Mouse (Mus musculus) hindbrain, postnatal 0 days (tissue): Measurements from ENCODE around the gene F2rl1. TPM values are rescaled to one million over a fixed set of nuclear protein-coding genes. Genes with fewer than 3 reads are reported as not detected.

Experiments used
- ATAC-seq: fragments of 200-750 bp; cut with Nextera tagmentation; 2 replicates; pipeline ENCODE4 v1.8.0; 2017; ENCODE audit warnings: mild to moderate bottlenecking, moderate TSS enrichment, moderate library complexity
- DNase-seq: peaks from one replicate; pipeline ENCODE4 v3.0.0-alpha.2; 2015; ENCODE audit warnings: low spot score
- H3K27ac ChIP-seq: fragments of 300-500 bp; sonication (generic); 2 replicates; pipeline ENCODE4 v1.5.1; 2014; ENCODE audit warnings: mild to moderate bottlenecking
- H3K27me3 ChIP-seq: fragments of 300-500 bp; sonication (generic); 2 replicates; pipeline ENCODE4 v1.6.1; 2014; ENCODE audit warnings: low read length, mixed read lengths; ENCODE audit not compliant: insufficient read depth
- H3K36me3 ChIP-seq: fragments of 300-500 bp; sonication (generic); 2 replicates; pipeline ENCODE4 v1.6.1; 2014; ENCODE audit warnings: low read length, mixed read lengths; ENCODE audit not compliant: insufficient read depth
- H3K4me1 ChIP-seq: fragments of 300-500 bp; sonication (generic); 2 replicates; pipeline ENCODE4 v1.6.1; 2014; ENCODE audit warnings: antibody characterized with exemption, low read length, mixed read lengths; ENCODE audit not compliant: insufficient read depth
- H3K4me2 ChIP-seq: fragments of 300-500 bp; sonication (generic); 2 replicates; pipeline ENCODE4 v1.6.1; 2014; ENCODE audit warnings: low read depth, mild to moderate bottlenecking, low read length, moderate library complexity, mixed read lengths
- H3K4me3 ChIP-seq: fragments of 300-500 bp; sonication (generic); 2 replicates; pipeline ENCODE4 v1.5.1; 2014; ENCODE audit warnings: low read length
- H3K9ac ChIP-seq: fragments of 300-500 bp; sonication (generic); replicated peaks from 2 replicates; pipeline ENCODE4 v1.6.1; 2014; ENCODE audit warnings: mild to moderate bottlenecking, low read length, moderate library complexity, mixed read lengths
- H3K9me3 ChIP-seq: fragments of 300-500 bp; sonication (generic); 2 replicates; pipeline ENCODE4 v1.6.1; 2016; ENCODE audit warnings: low read length, mixed read lengths
- CTCF ChIP-seq: IDR thresholded peaks from 2 replicates; pipeline ENCODE4 v1.5.1; 2016; ENCODE audit warnings: antibody characterized with exemption, control low read depth, low read depth
- WGBS: fragments of 180-500 bp; shearing (Covaris S2); extraction: QIAGEN DNeasy Blood & Tissue Kit; methylation state at CpG from one replicate; pipeline ENCODE4 v1.1.7; 2014; 5-methylcytosine and 5-hydroxymethylcytosine counted together
- polyA plus RNA-seq: library from polyadenylated mRNA; unstranded; fragments of >200 nt; fragmentation: Nextera tagmentation; extraction: Ambion mirVana; gene quantifications from 2 replicates; pipeline ENCODE4 v1.2.1, GENCODE M21; 2015
- total RNA-seq: library from RNA; depleted of rRNA; stranded (reverse); fragments of >200 nt; gene quantifications from 2 replicates; pipeline ENCODE4 v1.2.3, GENCODE M21; 2014

F2rl1 gene
- total and polyA plus RNA-seq, 2 experiments from 2014 or later = 0.37 TPM; not detected in 1

GRCm38 (mm10) chr13:95529246-95529645, 4.2 kb upstream of the F2rl1 start:
- peaks cover 9% of the 10 kb centered on the region for H3K27me3 ChIP-seq
- no peak overlapping the region for H3K9ac ChIP-seq
- no peaks in the 10 kb centered on the region for H3K9me3 ChIP-seq
- ATAC-seq = no peak
- no peak overlapping the region for H3K4me3 ChIP-seq
- H3K4me2 ChIP-seq = no peak overlapping the region
- no peak overlapping the region for H3K27ac ChIP-seq
- no peaks in the 10 kb centered on the region for H3K36me3 ChIP-seq
- DNase-seq = no peak
- 86% methylated on average over 2 of the region's 2 CpGs for WGBS
- TF ChIP-seq CTCF = no peak
- H3K4me1 ChIP-seq = peaks cover 4% of the 10 kb centered on the region; the same call in 1 of the 2 replicates

GRCm38 (mm10) chr13:95524424-95524673, 678 bp downstream of the F2rl1 start:
- DNase-seq (no peak), ATAC-seq (peak; percentile 58)
- no peak for TF ChIP-seq CTCF
- Histone ChIP-seq H3K9me3 (no peaks in the 10 kb centered on the region), H3K4me2 (peak overlapping the region; percentile 68), H3K27me3 (peaks cover 9% of the 10 kb centered on the region), H3K4me1 (0 out of 2 replicates have a peak, but pooled peaks cover 4% of the 10 kb centered on the region), H3K4me3 (peak overlapping the region; percentile 38), H3K27ac (no peak overlapping the region), H3K36me3 (no peaks in the 10 kb centered on the region), H3K9ac (no peak overlapping the region; the same call in 1 of the 2 replicates)
- WGBS = under 1% methylated on average over 13 of the region's 13 CpGs

- no peak overlapping the region; the same call in 1 of the 2 replicates for H3K9ac ChIP-seq
- ATAC-seq (peak; percentile 30; the same call in 1 of the 2 replicates), DNase-seq (peak; percentile 18)
- peak overlapping the region; percentile 68 for H3K4me2 ChIP-seq
- 6% methylated on average over 29 of the region's 29 CpGs for WGBS
- no peak overlapping the region for H3K27ac ChIP-seq
- no peaks in the 10 kb centered on the region for H3K9me3 ChIP-seq
- TF ChIP-seq CTCF = no peak
- 0 out of 2 replicates have a peak, but pooled peaks cover 4% of the 10 kb centered on the region for H3K4me1 ChIP-seq
- H3K36me3 ChIP-seq = no peaks in the 10 kb centered on the region
- H3K4me3 ChIP-seq = peak overlapping the region; percentile 38
- H3K27me3 ChIP-seq = peaks cover 9% of the 10 kb centered on the region
These were observed 1.2 kb downstream of the F2rl1 start for GRCm38 (mm10) chr13:95523659-95524423.

- DNase-seq = no peak
- TF ChIP-seq CTCF = no peak
- Histone ChIP-seq H3K36me3 (no peaks in the 10 kb centered on the region), H3K9me3 (no peaks in the 10 kb centered on the region), H3K9ac (no peak overlapping the region), H3K4me1 (0 out of 2 replicates have a peak, but pooled peaks cover 4% of the 10 kb centered on the region), H3K27ac (no peak overlapping the region), H3K27me3 (peaks cover 9% of the 10 kb centered on the region), H3K4me3 (no peak overlapping the region), H3K4me2 (no peak overlapping the region)
- WGBS = 90% methylated on average over 10 of the region's 10 CpGs
- ATAC-seq = no peak
These were observed 2.9 kb downstream of the F2rl1 start for GRCm38 (mm10) chr13:95522176-95522575.

- TF ChIP-seq CTCF = no peak
- Histone ChIP-seq H3K9ac (no peak overlapping the region), H3K36me3 (no peaks in the 10 kb centered on the region), H3K4me3 (no peak overlapping the region), H3K4me2 (no peak overlapping the region), H3K27me3 (peaks cover 9% of the 10 kb centered on the region), H3K4me1 (0 out of 2 replicates have a peak, but pooled peaks cover 4% of the 10 kb centered on the region), H3K9me3 (no peaks in the 10 kb centered on the region), H3K27ac (no peak overlapping the region)
- DNase-seq (no peak), ATAC-seq (no peak)
- WGBS = 87% methylated on average over 6 of the region's 6 CpGs
These were observed 4.0 kb downstream of the F2rl1 start for GRCm38 (mm10) chr13:95521029-95521428.

GRCm38 (mm10) chr13:95514756-95515155, 10.3 kb downstream of the F2rl1 start:
- no peak for TF ChIP-seq CTCF
- Histone ChIP-seq H3K4me2 (no peak overlapping the region), H3K27me3 (no peaks in the 10 kb centered on the region), H3K4me3 (no peak overlapping the region), H3K27ac (no peak overlapping the region), H3K36me3 (no peaks in the 10 kb centered on the region), H3K4me1 (no peaks in the 10 kb centered on the region), H3K9me3 (no peaks in the 10 kb centered on the region), H3K9ac (no peak overlapping the region)
- 73% methylated on average over 4 of the region's 4 CpGs for WGBS
- ATAC-seq = no peak
- no peak for DNase-seq

- Histone ChIP-seq H3K27me3 (no peaks in the 10 kb centered on the region), H3K9ac (no peak overlapping the region), H3K9me3 (no peaks in the 10 kb centered on the region), H3K4me1 (no peaks in the 10 kb centered on the region), H3K36me3 (no peaks in the 10 kb centered on the region), H3K4me2 (no peak overlapping the region), H3K27ac (no peak overlapping the region), H3K4me3 (no peak overlapping the region)
- TF ChIP-seq CTCF = no peak
- ATAC-seq (no peak), DNase-seq (no peak)
- WGBS = 89% methylated on average over 5 of the region's 5 CpGs
These were observed 15.0 kb downstream of the F2rl1 start for GRCm38 (mm10) chr13:95510054-95510453.
